15 mouse cellular contexts compared by ENCODE assay signal in the genomic region with DNA sequence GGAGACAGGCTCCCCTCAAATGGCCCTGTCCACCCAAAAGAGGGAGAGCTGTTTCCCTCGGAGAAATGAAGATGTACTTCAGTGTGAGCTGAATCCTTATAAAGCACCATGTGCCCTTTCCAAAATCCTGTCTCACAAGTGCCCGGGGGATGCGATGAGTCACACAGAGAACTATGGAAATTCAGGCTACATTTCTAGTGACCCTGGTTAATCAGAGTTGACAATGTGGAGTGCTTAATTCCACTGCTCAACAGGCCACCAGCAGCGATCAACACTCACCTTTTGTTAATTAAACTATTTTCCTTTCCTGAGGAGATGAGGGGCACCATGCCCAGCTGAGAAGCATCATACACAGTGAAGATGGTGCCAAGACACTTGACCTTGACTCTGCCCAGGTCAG.
DNase-seq lines count a peak whose midpoint lies in the region; ATAC-seq lines count a peak whose summit lies in the region.
"Had no signal": no experiment of that assay in that cellular context is flagged by ENCODE, and none has a peak within 500 bp of the region (broad histone marks: within the 10 kb centered on the region; RNA-seq: fewer than 3 reads in every experiment).

No protein-coding gene starts in this region.

- ATAC-seq in cerebellum, adult (ENCODE audit: insufficient number of reproducible peaks, low FRiP score, low TSS enrichment): no peak
- ATAC-seq: activated CD4-positive, CD25-positive, alpha-beta regulatory T cell, adult 4 months; CD4-positive, CD25-positive, alpha-beta regulatory T cell, adult 4 months; inflammation-experienced regulatory T-cells, adult 6 months had no signal

- peak; percentile 32 to 63 for DNase-seq in adrenal gland, adult (ENCODE audit: inconsistent age in 2 of 2, low spot score in 1 of 2)
- DNase-seq in adrenal gland, postnatal 4 days (ENCODE audit: low spot score in 2 of 2): no peak
- DNase-seq in cerebellum, adult 9-11 months: peak; percentile 2
- peak; percentile 13 to 31 for DNase-seq in right cerebral cortex, adult 2 months (ENCODE audit: low spot score in 2 of 2)
- DNase-seq in right cerebral cortex, adult 18-20 months: no peak
- no peak for DNase-seq in kidney, postnatal 36 days
- DNase-seq in layer of hippocampus, postnatal 36 days: no peak
- DNase-seq: gastrocnemius, adult 2 months; kidney, adult 8-10 months; kidney, postnatal 25 days; thymus, postnatal 14 days had no signal

Comparison
In these comparisons a context has a peak if more than half of its experiments do, and no peak if none do; other contexts are left out.
1. DNase-seq: peak in adrenal gland, adult (2 of 2), cerebellum, adult 9-11 months (single experiment) and right cerebral cortex, adult 2 months (2 of 2); none in adrenal gland, postnatal 4 days (0 of 2), right cerebral cortex, adult 18-20 months (single experiment), kidney, postnatal 36 days (0 of 2) and layer of hippocampus, postnatal 36 days (0 of 2).